Mouse (Mus musculus) regulatory T cell (primary cell): ENCODE data around the gene Dapk3.

Source experiments
- in situ Hi-C: fragments of 300-600 bp; cut with MboI, MseI; formaldehyde crosslinking; loops from one replicate; pipeline ENCODE4 v1.15.1; 2025; ENCODE audit warnings: high pct_unique_total_duplicates

Gene Dapk3

DNA sequence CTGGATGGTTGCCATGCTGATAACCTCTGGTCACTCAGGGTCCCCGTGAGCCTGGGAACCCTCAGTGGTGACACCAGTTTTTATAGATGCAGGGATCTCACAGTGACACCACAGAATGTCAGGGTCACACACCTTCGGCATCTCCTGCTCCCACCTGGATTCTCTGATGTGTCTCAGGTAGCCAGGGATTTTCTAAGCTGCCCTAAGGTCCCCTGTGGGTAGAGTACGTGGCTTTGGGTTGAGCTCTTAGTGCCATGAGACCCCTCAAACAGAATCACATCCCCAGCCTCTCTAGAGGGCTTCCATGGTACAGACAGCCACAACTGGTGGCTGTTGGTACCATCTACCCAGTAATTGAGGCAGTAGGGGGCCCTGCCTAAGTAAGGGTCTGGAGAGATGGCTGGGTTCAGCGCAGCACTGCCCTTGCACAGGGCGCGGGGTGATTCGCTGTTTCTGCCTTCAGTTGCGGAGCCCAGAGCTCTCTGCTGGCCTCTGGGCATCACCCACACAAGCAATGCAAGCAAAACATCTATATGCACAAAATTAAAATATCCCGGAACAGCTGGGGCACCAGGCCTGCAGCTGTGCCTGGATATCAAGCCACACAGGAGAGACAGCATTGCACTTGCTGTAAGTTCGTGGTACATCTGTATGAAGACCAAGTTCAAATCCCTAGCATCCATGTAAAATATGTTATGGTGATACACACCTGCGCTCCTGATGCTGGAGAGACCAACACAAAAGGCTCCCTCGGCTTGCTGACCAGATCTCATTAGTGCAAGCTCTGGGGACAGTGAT, 53.9 kb downstream of the Dapk3 start:
- in situ Hi-C loops: no loop called here

DNA sequence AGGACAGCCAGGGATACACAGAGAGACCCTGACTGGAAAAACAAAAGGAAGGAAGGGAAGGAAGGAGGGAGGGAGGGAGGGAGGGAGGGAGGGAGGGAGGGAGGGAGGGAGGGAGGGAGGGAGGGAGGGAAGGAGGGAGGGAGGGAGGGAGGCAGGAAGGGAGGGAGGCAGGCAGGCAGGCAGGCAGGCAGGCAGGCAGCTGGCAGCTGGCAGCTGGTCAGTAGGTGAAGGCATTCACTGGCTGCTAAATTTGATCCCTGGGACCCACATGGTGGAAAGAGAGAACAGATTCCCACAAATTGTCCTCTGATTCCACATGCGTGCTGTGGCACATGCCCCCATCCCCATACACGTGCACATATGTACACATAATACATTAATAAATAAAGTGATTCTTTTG, 55.8 kb downstream of the Dapk3 start:
- in situ Hi-C loops: no loop called here

DNA sequence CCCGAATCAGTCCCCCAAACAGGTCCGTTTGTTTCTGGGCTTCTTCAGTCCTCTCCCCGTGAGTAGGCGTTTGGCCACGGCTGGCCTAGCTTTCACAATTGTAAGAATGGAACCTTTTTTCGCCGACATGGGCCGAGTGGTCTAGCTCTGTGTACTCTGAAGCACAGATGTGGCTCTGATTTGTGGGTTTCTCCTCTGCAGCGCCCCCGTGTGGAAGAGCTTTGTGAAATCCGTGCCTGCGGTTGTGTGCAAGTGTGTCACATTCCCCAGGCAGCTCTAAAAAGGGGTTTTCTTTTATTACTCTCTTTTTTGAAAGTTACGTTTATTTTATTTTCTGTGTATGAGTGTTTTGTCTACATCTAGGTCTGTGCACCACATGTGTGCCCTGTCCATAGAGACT, 58.1 kb downstream of the Dapk3 start:
- in situ Hi-C loops: no loop called here

DNA sequence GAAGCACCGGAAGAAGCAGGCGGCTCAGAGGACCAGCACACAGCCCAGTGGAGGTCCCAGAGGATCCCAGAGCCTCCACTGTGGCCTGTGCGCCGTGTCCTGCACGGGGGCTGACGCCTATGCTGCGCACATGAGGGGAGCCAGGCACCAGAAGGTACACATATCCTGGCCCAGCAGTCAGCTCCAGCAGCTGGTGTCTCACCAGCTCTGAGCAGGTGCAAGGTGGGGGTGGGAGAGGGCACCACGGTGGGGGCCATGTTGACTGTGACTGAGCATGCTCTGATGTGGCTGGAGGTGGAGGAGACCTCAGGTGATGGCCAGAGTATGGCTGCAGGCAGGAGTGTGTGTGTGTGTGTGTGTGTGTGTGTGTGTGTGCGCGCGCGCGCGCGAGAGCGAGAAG, 59.2 kb downstream of the Dapk3 start:
- in situ Hi-C loops: no loop called here
